Mouse (Mus musculus): Measurements from ENCODE around the gene Comt. TPM values are rescaled to one million over a fixed set of nuclear protein-coding genes. Genes with fewer than 3 reads are reported as not detected.

The Comt gene
- polyA plus RNA-seq, 1 experiment from 2014 or later = 110 TPM

DNA sequence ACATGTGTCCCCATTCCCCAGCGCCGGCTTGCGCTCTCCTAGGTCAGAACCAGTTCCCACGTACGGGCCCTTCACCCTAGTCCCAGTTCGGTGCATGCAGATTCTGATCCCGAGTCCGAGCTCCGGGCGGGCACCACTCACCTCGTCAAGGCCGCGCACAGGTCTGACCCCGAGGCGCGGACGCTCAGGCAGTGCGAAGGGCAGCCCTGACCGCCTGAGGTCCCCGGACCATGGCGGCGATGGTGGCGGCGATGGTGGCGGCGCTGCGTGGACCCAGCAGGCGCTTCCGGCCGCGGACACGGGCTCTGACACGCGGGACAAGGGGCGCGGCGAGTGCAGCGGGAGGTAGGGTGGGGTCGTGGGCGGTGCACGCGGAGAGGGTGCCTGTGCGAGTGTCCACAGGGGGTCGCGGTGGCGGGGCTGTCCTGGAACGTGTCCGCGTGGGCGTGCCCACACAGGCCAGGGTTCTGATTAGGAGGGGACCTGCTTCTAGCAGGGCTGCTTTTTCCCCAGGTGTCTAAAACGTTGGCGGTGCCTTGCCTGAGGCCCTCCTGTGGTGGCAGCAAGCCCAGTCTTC, 349 bp downstream of the Comt start, which contains the start of gene Txnrd2:
Txnrd2 (plus strand) TSS at position 170 of the 577 bp plus-strand sequence.
- Histone ChIP-seq H3K4me3 (ENCODE audit: low read length) (peak within 1 kb of the TSS; percentile 61), H3K9ac (ENCODE audit: low read depth, low read length) (peak within 1 kb of the TSS; percentile 80), H3K27me3 (replicated peaks; ENCODE audit: control insufficient read depth, insufficient read depth, low read length) (no peaks in the 10 kb centered on the region), H3K27ac (ENCODE audit: low read length) (peak within 1 kb of the TSS; percentile 34), H3K36me3 (ENCODE audit: control insufficient read depth, insufficient read depth, low read length) (no peaks in the 10 kb centered on the region; the same call in 1 of the 2 replicates), H3K4me1 (ENCODE audit: control insufficient read depth, insufficient read depth, low read length) (peaks cover 30% of the 10 kb centered on the region; the same call in 1 of the 2 replicates), H3K4me2 (ENCODE audit: low read depth, low read length) (peak within 1 kb of the TSS; percentile 74), H3K9me3 (ENCODE audit: control insufficient read depth, low read length) (no peaks in the 10 kb centered on the region)
- peak; percentile 84 for ATAC-seq
- WGBS = under 1% methylated on average over 52 of the region's 52 CpGs

DNA sequence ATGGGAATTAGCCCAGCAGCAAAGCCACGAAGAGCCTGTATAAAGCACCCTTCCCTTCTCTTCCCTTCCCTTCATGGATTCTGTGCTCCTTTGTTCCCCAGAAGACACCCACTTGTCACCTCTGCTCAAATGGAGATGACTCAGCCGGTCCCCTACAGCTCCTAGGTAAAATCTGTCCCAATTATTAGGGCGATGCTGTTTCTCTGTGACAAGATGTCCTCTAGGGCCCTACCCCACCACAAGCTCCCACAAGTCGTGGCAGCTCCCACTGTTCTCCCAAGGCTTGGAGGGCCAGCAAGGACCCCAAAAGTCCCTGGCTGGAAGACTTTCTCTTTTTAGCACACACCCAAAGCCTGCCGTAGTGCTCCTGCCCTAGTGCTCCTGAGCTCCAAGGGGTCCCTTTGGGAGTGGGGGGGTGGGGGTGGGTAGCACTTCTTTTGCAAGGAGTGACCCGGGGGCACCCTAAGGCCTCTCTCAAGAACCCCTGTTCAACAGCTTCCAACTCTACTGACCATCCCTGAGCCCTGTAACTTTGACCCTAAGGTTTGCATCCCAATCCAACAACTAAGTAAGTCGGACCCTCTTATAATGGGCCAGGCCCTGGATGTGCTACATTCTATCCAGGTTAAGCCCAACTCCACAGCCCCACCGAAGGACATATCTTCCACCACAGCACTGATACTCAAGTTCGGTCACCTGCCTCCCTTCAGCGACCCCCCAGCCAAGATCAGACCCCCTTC, 1.0 kb downstream of the Comt start:
- ATAC-seq = peak; percentile 25
- no peaks in the 10 kb centered on the region for H3K27me3 ChIP-seq (replicated peaks; ENCODE audit: control insufficient read depth, insufficient read depth, low read length)

DNA sequence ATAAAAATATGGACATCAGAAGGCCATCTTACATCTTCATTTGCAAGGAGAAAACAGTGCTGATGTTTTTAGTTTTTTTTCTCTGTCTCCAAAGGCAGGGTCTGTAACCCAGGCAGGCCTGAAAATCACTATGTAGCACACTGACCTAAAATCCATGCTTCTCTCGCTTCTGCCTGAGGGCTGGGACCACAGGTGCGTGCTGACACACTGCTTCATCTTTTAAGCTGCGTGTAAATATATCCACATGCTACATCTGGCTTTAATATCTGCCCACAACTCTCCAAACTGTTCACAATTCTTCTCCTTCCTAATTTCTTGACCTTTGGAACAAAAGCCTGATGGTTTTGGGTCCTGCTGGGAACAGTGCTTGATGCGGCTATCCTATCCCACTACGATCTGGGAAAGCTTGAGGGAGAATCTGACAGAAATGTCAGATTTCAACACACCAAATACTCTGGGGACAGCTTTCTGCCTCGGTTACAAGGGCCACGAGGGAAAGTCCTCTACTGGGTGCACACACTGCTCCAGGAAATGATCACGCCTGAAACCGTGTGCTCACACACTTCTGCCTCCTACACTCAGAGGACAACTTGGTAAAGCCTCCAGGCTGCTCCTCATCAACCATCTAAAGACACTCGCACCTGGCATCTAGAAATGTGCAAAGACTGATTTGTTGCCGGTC, 2.1 kb downstream of the Comt start:
- H3K9me3 ChIP-seq (ENCODE audit: control insufficient read depth, low read length) = no peaks in the 10 kb centered on the region
- H3K27ac ChIP-seq (ENCODE audit: low read length) = no peak overlapping the region
- no peak for ATAC-seq
- peak overlapping the region; percentile 4; the same call in 1 of the 2 replicates for H3K4me2 ChIP-seq (ENCODE audit: low read depth, low read length)
- H3K27me3 ChIP-seq (replicated peaks; ENCODE audit: control insufficient read depth, insufficient read depth, low read length) = no peaks in the 10 kb centered on the region
- H3K4me3 ChIP-seq (ENCODE audit: low read length) = no peak overlapping the region
- no peak overlapping the region for H3K9ac ChIP-seq (ENCODE audit: low read depth, low read length)
- WGBS = 78% methylated on average over 11 of the region's 11 CpGs
- no peaks in the 10 kb centered on the region; the same call in 1 of the 2 replicates for H3K36me3 ChIP-seq (ENCODE audit: control insufficient read depth, insufficient read depth, low read length)
- peaks cover 27% of the 10 kb centered on the region; the same call in 1 of the 2 replicates for H3K4me1 ChIP-seq (ENCODE audit: control insufficient read depth, insufficient read depth, low read length)

More for the DNA sequence above, 1.0 kb downstream of the Comt start:
- 13% methylated on average over 10 of the region's 10 CpGs for WGBS
- no peaks in the 10 kb centered on the region; the same call in 1 of the 2 replicates for H3K36me3 ChIP-seq (ENCODE audit: control insufficient read depth, insufficient read depth, low read length)
- H3K9me3 ChIP-seq (ENCODE audit: control insufficient read depth, low read length) = no peaks in the 10 kb centered on the region
- H3K9ac ChIP-seq (ENCODE audit: low read depth, low read length) = peak overlapping the region; percentile 80
- peak overlapping the region; percentile 34 for H3K27ac ChIP-seq (ENCODE audit: low read length)
- H3K4me2 ChIP-seq (ENCODE audit: low read depth, low read length) = peak overlapping the region; percentile 74
- peaks cover 30% of the 10 kb centered on the region; the same call in 1 of the 2 replicates for H3K4me1 ChIP-seq (ENCODE audit: control insufficient read depth, insufficient read depth, low read length)
- H3K4me3 ChIP-seq (ENCODE audit: low read length) = peak overlapping the region; percentile 61

DNA sequence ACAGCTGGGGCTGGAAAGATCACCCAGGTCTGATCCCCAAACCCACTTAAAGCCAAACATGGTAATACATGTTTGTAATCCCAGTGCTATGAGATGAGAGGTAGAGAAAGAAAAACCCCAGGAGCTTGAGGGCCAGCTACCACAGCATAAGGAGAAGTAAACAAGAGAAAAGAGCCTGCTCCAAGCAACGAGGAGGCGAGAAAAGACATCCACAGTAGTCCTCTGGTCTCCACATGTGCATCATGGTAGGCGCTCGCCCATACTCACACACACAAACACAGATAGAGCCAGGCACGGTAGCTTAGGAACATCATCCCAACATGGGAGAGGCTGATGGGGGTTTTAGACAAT, 2.8 kb downstream of the Comt start:
- H3K27me3 ChIP-seq (replicated peaks; ENCODE audit: control insufficient read depth, insufficient read depth, low read length) = no peaks in the 10 kb centered on the region
- H3K9me3 ChIP-seq (ENCODE audit: control insufficient read depth, low read length) = no peaks in the 10 kb centered on the region
- no peak overlapping the region for H3K4me2 ChIP-seq (ENCODE audit: low read depth, low read length)
- H3K27ac ChIP-seq (ENCODE audit: low read length) = no peak overlapping the region
- no peak for ATAC-seq
- H3K4me3 ChIP-seq (ENCODE audit: low read length) = no peak overlapping the region
- H3K9ac ChIP-seq (ENCODE audit: low read depth, low read length) = no peak overlapping the region
- WGBS = 82% methylated on average over 5 of the region's 5 CpGs
- no peaks in the 10 kb centered on the region; the same call in 1 of the 2 replicates for H3K36me3 ChIP-seq (ENCODE audit: control insufficient read depth, insufficient read depth, low read length)
- H3K4me1 ChIP-seq (ENCODE audit: control insufficient read depth, insufficient read depth, low read length) = peaks cover 27% of the 10 kb centered on the region; the same call in 1 of the 2 replicates

DNA sequence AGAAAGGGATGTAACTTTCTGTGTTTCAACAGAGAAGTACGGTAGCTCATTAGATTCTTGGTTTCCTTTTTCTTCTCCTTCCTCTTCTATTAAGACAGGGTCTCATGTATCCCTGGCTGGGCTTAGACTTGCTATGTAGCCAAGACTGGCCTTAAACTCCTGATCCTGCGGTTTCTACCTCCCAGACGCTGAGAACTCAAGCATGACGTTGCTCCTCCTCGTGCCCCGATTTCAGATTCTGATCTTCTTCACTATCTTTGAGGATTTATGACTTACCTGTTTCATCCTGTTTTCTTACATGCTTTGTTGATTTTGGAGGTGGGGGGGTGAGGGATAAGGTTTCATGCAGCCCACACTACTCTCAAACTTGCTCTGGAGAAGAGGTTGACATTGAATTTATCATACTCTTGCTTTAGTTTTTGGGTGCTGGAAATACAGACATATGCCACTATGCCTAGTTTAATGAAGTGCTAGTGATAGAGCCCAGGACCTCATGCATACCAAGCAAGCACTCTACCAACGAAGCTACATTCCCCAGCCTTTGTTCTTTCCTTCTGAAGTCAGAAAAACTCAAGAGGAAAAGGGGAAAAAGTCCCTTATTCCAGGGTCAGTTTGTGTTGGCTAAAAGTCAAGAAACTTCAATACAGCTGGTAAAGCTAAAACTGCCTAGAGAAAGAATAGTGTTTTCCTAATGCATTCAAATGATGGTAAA, 3.3 kb downstream of the Comt start:
- Histone ChIP-seq H3K4me2 (ENCODE audit: low read depth, low read length) (no peak overlapping the region), H3K4me1 (ENCODE audit: control insufficient read depth, insufficient read depth, low read length) (peaks cover 27% of the 10 kb centered on the region; the same call in 1 of the 2 replicates), H3K4me3 (ENCODE audit: low read length) (no peak overlapping the region), H3K36me3 (ENCODE audit: control insufficient read depth, insufficient read depth, low read length) (no peaks in the 10 kb centered on the region; the same call in 1 of the 2 replicates), H3K9ac (ENCODE audit: low read depth, low read length) (no peak overlapping the region), H3K27me3 (replicated peaks; ENCODE audit: control insufficient read depth, insufficient read depth, low read length) (no peaks in the 10 kb centered on the region), H3K27ac (ENCODE audit: low read length) (no peak overlapping the region), H3K9me3 (ENCODE audit: control insufficient read depth, low read length) (no peaks in the 10 kb centered on the region)
- 82% methylated on average over 7 of the region's 7 CpGs for WGBS
- ATAC-seq = no peak

GRCm38 (mm10) chr16:18420571-18420970, 6.1 kb downstream of the Comt start:
- WGBS = 77% methylated on average over 3 of the region's 3 CpGs
- Histone ChIP-seq H3K9me3 (ENCODE audit: control insufficient read depth, low read length) (no peaks in the 10 kb centered on the region), H3K27me3 (replicated peaks; ENCODE audit: control insufficient read depth, insufficient read depth, low read length) (no peaks in the 10 kb centered on the region), H3K4me2 (ENCODE audit: low read depth, low read length) (no peak overlapping the region), H3K4me3 (ENCODE audit: low read length) (no peak overlapping the region), H3K36me3 (ENCODE audit: control insufficient read depth, insufficient read depth, low read length) (no peaks in the 10 kb centered on the region; the same call in 1 of the 2 replicates), H3K27ac (ENCODE audit: low read length) (no peak overlapping the region), H3K9ac (ENCODE audit: low read depth, low read length) (no peak overlapping the region), H3K4me1 (ENCODE audit: control insufficient read depth, insufficient read depth, low read length) (peaks cover 27% of the 10 kb centered on the region; the same call in 1 of the 2 replicates)
- ATAC-seq = no peak

DNA sequence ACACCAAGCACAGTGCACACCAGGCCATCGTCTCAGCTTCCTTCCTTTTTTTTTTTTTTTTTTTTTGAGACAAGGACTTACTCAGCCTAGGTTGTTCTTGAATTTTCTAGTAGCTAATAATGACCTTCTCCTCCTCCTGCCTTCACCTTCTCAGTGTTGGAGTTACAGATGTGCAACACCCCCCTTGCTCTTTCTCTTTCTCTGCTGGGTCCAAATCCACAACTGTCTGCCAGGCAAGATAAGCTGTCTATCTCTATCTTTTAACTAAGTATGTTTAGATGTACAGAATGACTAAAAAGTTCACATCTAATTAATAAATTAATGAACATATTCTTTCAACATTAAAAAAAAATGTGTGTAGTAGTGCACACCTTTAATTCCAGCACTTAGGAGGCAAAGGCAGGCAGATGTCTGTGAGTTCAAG, 7.0 kb downstream of the Comt start:
- Histone ChIP-seq H3K4me2 (ENCODE audit: low read depth, low read length) (no peak overlapping the region), H3K9ac (ENCODE audit: low read depth, low read length) (no peak overlapping the region), H3K36me3 (ENCODE audit: control insufficient read depth, insufficient read depth, low read length) (no peaks in the 10 kb centered on the region; the same call in 1 of the 2 replicates), H3K27ac (ENCODE audit: low read length) (no peak overlapping the region), H3K27me3 (replicated peaks; ENCODE audit: control insufficient read depth, insufficient read depth, low read length) (no peaks in the 10 kb centered on the region), H3K9me3 (ENCODE audit: control insufficient read depth, low read length) (no peaks in the 10 kb centered on the region), H3K4me1 (ENCODE audit: control insufficient read depth, insufficient read depth, low read length) (peaks cover 20% of the 10 kb centered on the region; the same call in 1 of the 2 replicates), H3K4me3 (ENCODE audit: low read length) (no peak overlapping the region)
- WGBS = 75% methylated on average over 1 of the region's 1 CpGs
- no peak for ATAC-seq

GRCm38 (mm10) chr16:18418756-18419602, 7.7 kb downstream of the Comt start:
- Histone ChIP-seq H3K9me3 (ENCODE audit: control insufficient read depth, low read length) (no peaks in the 10 kb centered on the region), H3K4me1 (ENCODE audit: control insufficient read depth, insufficient read depth, low read length) (peaks cover 14% of the 10 kb centered on the region; the same call in 1 of the 2 replicates), H3K9ac (ENCODE audit: low read depth, low read length) (no peak overlapping the region), H3K36me3 (ENCODE audit: control insufficient read depth, insufficient read depth, low read length) (no peaks in the 10 kb centered on the region; the same call in 1 of the 2 replicates), H3K4me3 (ENCODE audit: low read length) (no peak overlapping the region), H3K27me3 (replicated peaks; ENCODE audit: control insufficient read depth, insufficient read depth, low read length) (no peaks in the 10 kb centered on the region), H3K4me2 (ENCODE audit: low read depth, low read length) (no peak overlapping the region), H3K27ac (ENCODE audit: low read length) (no peak overlapping the region)
- 85% methylated on average over 4 of the region's 4 CpGs for WGBS
- no peak for ATAC-seq

Data from intestine, embryonic 16.5 days (tissue).